Mouse (Mus musculus): ENCODE results near the gene Prcd. TPM values are rescaled to one million over a fixed set of nuclear protein-coding genes. Genes with fewer than 3 reads are reported as not detected.
A peak's percentile ranks its signal among the peaks of the same experiment; 100 is the strongest.

Gene Prcd
- polyA plus RNA-seq, 1 experiment from 2014 or later: 1.6 TPM

DNA sequence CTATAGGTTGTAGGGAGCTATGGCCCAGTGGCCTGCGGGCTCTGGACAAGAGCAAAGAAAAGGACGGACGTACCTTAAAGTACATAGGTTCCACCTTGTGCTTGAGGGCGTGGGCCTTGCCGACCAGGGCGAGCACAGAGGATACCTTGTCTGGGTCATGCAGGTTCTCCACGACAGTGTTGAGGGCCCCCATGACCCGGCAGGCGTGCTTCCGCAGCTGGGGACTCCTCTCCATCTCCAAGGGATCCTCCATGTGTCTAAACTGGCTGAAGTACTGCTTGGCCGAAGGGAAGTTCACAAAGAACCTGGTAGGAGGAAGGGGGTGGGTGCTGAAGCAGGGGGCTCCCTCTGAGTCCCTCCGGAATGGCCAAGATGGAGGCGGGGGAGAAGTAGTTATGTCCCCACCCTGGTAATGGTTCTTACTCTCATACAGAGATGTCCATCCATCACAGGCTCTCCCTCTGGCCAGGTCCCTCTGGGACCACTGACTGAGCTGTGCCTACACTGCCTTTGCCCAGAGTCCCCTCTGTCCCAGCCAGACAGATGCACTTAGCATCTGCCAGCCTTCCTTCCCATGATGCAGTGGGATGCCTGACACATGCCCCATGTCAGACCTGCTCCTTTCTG, 3.5 kb upstream of the Prcd start:
- Histone ChIP-seq H3K4me1 (ENCODE audit: control insufficient read depth, insufficient read depth, low read length) (peaks cover 10% of the 10 kb centered on the region; the same call in 1 of the 2 replicates), H3K27me3 (ENCODE audit: control insufficient read depth, insufficient read depth, low read length) (peaks cover 16% of the 10 kb centered on the region; the same call in 1 of the 2 replicates), H3K27ac (replicated peaks; ENCODE audit: low read depth, low read length) (no peak overlapping the region), H3K4me2 (ENCODE audit: low read length) (no peak overlapping the region), H3K9ac (replicated peaks; ENCODE audit: low read length) (no peak overlapping the region), H3K9me3 (ENCODE audit: control insufficient read depth, low read length) (no peaks in the 10 kb centered on the region), H3K4me3 (replicated peaks; ENCODE audit: low read depth, low read length) (no peak overlapping the region), H3K36me3 (ENCODE audit: control insufficient read depth, insufficient read depth, low read length) (0 out of 2 replicates have a peak, but pooled peaks cover 5% of the 10 kb centered on the region)
- ATAC-seq (ENCODE audit: low FRiP score, low TSS enrichment) (no peak), DNase-seq (no peak)
- WGBS: 91% methylated on average over 13 of the region's 13 CpGs

GRCm38 (mm10) chr11:116650811-116651210, 2.5 kb upstream of the Prcd start:
- no peak overlapping the region for H3K4me2 ChIP-seq (ENCODE audit: low read length)
- no peak overlapping the region for H3K4me3 ChIP-seq (replicated peaks; ENCODE audit: low read depth, low read length)
- H3K9ac ChIP-seq (replicated peaks; ENCODE audit: low read length): no peak overlapping the region
- H3K27ac ChIP-seq (replicated peaks; ENCODE audit: low read depth, low read length): no peak overlapping the region
- peaks cover 10% of the 10 kb centered on the region; the same call in 1 of the 2 replicates for H3K4me1 ChIP-seq (ENCODE audit: control insufficient read depth, insufficient read depth, low read length)
- 85% methylated on average over 8 of the region's 8 CpGs for WGBS
- H3K36me3 ChIP-seq (ENCODE audit: control insufficient read depth, insufficient read depth, low read length): 0 out of 2 replicates have a peak, but pooled peaks cover 5% of the 10 kb centered on the region
- H3K9me3 ChIP-seq (ENCODE audit: control insufficient read depth, low read length): no peaks in the 10 kb centered on the region
- DNase-seq: no peak
- peaks cover 19% of the 10 kb centered on the region; the same call in 1 of the 2 replicates for H3K27me3 ChIP-seq (ENCODE audit: control insufficient read depth, insufficient read depth, low read length)
- no peak for ATAC-seq (ENCODE audit: low FRiP score, low TSS enrichment)

DNA sequence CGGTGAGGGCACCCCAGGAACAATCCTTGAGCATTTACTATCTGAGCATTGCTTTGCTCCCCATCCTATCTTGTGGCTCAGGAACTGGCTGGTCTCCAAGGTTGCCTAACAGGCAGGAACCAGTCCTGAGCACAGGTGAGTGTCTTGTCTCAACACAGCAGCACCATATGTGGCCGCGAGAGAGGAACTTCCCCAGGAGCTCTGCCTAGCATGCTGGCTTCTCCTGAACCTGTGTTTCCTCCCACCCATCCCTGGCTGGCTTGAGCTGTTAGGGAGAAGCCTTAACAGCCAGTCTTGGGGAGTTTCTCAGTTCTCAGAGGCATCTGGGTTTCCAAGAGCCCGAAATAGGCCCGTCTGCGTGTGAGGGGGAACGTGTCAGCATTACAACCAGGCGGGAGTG, 2.0 kb upstream of the Prcd start:
- ATAC-seq (ENCODE audit: low FRiP score, low TSS enrichment) (no peak), DNase-seq (no peak)
- H3K4me1 ChIP-seq (ENCODE audit: control insufficient read depth, insufficient read depth, low read length): peaks cover 10% of the 10 kb centered on the region; the same call in 1 of the 2 replicates
- no peak overlapping the region for H3K4me2 ChIP-seq (ENCODE audit: low read length)
- 0 out of 2 replicates have a peak, but pooled peaks cover 5% of the 10 kb centered on the region for H3K36me3 ChIP-seq (ENCODE audit: control insufficient read depth, insufficient read depth, low read length)
- no peak overlapping the region for H3K27ac ChIP-seq (replicated peaks; ENCODE audit: low read depth, low read length)
- peaks cover 19% of the 10 kb centered on the region; the same call in 1 of the 2 replicates for H3K27me3 ChIP-seq (ENCODE audit: control insufficient read depth, insufficient read depth, low read length)
- H3K4me3 ChIP-seq (replicated peaks; ENCODE audit: low read depth, low read length): no peak overlapping the region
- H3K9ac ChIP-seq (replicated peaks; ENCODE audit: low read length): no peak overlapping the region
- WGBS: 85% methylated on average over 8 of the region's 8 CpGs
- no peaks in the 10 kb centered on the region for H3K9me3 ChIP-seq (ENCODE audit: control insufficient read depth, low read length)

DNA sequence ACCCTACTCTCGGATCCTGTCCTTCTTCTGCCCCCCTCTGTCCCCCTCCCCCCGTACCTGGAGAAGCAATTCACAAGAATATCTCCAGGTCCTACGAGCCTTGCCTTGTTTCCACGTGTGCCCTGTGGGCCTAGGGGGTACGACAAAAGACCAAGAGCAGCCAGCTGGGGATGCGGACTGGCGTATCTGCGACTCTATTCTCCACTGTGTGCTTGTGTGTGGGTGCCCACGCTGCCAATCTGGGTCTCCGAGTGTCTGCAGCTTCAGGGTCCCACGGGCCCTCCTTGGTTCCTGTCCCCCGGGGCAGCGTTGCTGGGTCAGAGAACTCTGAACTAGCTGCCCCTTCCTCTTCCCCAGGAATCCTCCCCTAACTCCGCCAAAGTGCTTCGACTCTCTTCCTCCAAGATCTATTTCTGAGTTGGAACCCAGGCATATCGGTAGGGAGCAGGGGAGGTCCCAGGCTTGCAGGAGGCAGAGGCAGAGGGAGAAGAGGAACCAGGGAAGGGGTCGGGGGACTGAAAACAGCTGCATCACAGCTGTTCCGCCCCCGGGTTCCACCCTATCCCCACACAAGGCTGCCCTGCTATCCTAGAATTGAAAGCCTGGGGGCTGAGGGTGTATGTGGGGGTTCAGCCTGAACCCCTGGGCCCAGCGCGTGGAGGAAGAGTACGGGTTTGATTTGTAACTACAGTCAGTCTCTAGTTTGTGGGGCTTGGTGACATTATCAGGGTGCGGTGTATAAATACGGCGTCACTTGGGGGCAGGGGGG, 820 bp upstream of the Prcd start:
- peak overlapping the region; percentile 78; the same call in 1 of the 2 replicates for H3K9ac ChIP-seq (replicated peaks; ENCODE audit: low read length)
- H3K4me3 ChIP-seq (replicated peaks; ENCODE audit: low read depth, low read length): peak overlapping the region; percentile 57
- H3K4me2 ChIP-seq (ENCODE audit: low read length): peak overlapping the region; percentile 94
- H3K27me3 ChIP-seq (ENCODE audit: control insufficient read depth, insufficient read depth, low read length): peaks cover 19% of the 10 kb centered on the region; the same call in 1 of the 2 replicates
- no peaks in the 10 kb centered on the region for H3K9me3 ChIP-seq (ENCODE audit: control insufficient read depth, low read length)
- DNase-seq: no peak
- no peak for ATAC-seq (ENCODE audit: low FRiP score, low TSS enrichment)
- 0 out of 2 replicates have a peak, but pooled peaks cover 5% of the 10 kb centered on the region for H3K36me3 ChIP-seq (ENCODE audit: control insufficient read depth, insufficient read depth, low read length)
- no peak overlapping the region for H3K27ac ChIP-seq (replicated peaks; ENCODE audit: low read depth, low read length)
- 62% methylated on average over 25 of the region's 25 CpGs for WGBS
- peaks cover 10% of the 10 kb centered on the region; the same call in 1 of the 2 replicates for H3K4me1 ChIP-seq (ENCODE audit: control insufficient read depth, insufficient read depth, low read length)

DNA sequence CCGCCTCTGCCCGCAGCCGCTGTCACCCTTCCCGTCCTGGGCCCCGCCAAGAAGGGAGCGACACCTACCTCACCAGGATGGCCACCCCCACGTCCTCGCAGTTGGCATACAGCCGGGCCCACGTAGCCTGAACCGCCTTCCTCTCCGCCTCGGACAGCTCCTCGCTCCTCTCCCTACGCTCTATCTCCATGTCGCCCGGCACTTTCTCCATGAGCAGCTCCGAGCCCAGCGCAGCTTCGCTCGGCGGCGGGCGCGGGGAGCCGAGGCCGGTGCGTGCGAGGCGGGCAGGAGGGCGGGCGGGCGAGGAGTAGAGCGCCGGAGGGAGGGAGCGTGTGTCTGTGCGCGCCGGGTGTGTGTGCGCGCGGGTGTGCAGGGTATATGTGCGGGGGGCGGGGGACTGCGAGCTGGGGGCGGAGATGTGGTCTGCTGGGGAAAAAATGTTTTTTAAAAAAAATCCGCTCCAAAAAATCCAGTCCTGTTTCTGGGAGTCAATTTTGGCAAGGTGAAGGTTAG, 431 bp downstream of the Prcd start:
- DNase-seq: peak; percentile 79
- ATAC-seq (ENCODE audit: low FRiP score, low TSS enrichment): no peak
- Histone ChIP-seq H3K36me3 (ENCODE audit: control insufficient read depth, insufficient read depth, low read length) (0 out of 2 replicates have a peak, but pooled peaks cover 5% of the 10 kb centered on the region), H3K9ac (replicated peaks; ENCODE audit: low read length) (peak overlapping the region; percentile 78), H3K27me3 (ENCODE audit: control insufficient read depth, insufficient read depth, low read length) (peaks cover 19% of the 10 kb centered on the region; the same call in 1 of the 2 replicates), H3K4me2 (ENCODE audit: low read length) (peak overlapping the region; percentile 94), H3K4me3 (replicated peaks; ENCODE audit: low read depth, low read length) (peak overlapping the region; percentile 57), H3K9me3 (ENCODE audit: control insufficient read depth, low read length) (no peaks in the 10 kb centered on the region), H3K4me1 (ENCODE audit: control insufficient read depth, insufficient read depth, low read length) (peaks cover 14% of the 10 kb centered on the region; the same call in 1 of the 2 replicates), H3K27ac (replicated peaks; ENCODE audit: low read depth, low read length) (peak overlapping the region; percentile 28; the same call in 1 of the 2 replicates)
- under 1% methylated on average over 47 of the region's 47 CpGs for WGBS

DNA sequence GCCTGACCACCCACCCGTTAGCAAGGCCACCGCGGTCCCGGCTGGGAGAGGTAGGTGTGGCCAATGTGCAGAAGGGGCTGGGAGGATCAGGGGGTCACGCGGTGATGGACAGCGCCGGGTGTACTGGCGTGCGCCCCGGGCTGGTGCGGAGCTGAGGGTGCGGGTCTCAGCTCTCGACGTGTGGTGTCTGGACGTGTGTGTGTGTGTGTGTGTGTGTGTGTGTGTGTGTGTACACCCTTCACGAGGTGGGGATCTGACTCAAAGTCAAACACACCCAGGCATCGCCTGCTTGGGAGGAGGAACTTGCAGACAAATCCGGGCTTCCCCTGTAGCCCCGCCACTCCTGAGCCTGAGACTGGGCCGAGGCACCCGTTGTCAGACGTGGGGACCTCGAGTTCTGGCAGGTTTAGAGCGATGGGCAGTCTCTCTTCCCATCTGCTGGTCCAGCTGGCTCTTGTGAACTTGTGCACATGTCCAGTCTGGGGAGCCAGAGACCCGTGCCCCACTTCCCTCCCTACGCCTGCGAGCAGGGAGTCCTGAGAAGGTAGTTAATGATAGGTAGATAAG, 1.0 kb downstream of the Prcd start, which contains the start of gene Cygb:
Gene Cygb (minus strand): TSS at position 59 of the 567 bp plus-strand sequence.
- peak within 1 kb of the TSS; percentile 94 for H3K4me2 ChIP-seq (ENCODE audit: low read length)
- peak within 1 kb of the TSS; percentile 57 for H3K4me3 ChIP-seq (replicated peaks; ENCODE audit: low read depth, low read length)
- H3K9ac ChIP-seq (replicated peaks; ENCODE audit: low read length): peak within 1 kb of the TSS; percentile 78
- DNase-seq (peak; percentile 44), ATAC-seq (ENCODE audit: low FRiP score, low TSS enrichment) (no peak)
- H3K9me3 ChIP-seq (ENCODE audit: control insufficient read depth, low read length): no peaks in the 10 kb centered on the region
- peak within 1 kb of the TSS; percentile 28; the same call in 1 of the 2 replicates for H3K27ac ChIP-seq (replicated peaks; ENCODE audit: low read depth, low read length)
- 0 out of 2 replicates have a peak, but pooled peaks cover 4% of the 10 kb centered on the region for H3K36me3 ChIP-seq (ENCODE audit: control insufficient read depth, insufficient read depth, low read length)
- 7% methylated on average over 28 of the region's 28 CpGs for WGBS
- peaks cover 19% of the 10 kb centered on the region; the same call in 1 of the 2 replicates for H3K27me3 ChIP-seq (ENCODE audit: control insufficient read depth, insufficient read depth, low read length)
- H3K4me1 ChIP-seq (ENCODE audit: control insufficient read depth, insufficient read depth, low read length): peaks cover 14% of the 10 kb centered on the region; the same call in 1 of the 2 replicates

- peaks cover 24% of the 10 kb centered on the region for H3K4me1 ChIP-seq (ENCODE audit: control insufficient read depth, insufficient read depth, low read length)
- H3K4me2 ChIP-seq (ENCODE audit: low read length): no peak overlapping the region
- H3K4me3 ChIP-seq (replicated peaks; ENCODE audit: low read depth, low read length): no peak overlapping the region
- H3K27ac ChIP-seq (replicated peaks; ENCODE audit: low read depth, low read length): no peak overlapping the region
- WGBS: 67% methylated on average over 16 of the region's 16 CpGs
- peaks cover 19% of the 10 kb centered on the region; the same call in 1 of the 2 replicates for H3K27me3 ChIP-seq (ENCODE audit: control insufficient read depth, insufficient read depth, low read length)
- no peak overlapping the region for H3K9ac ChIP-seq (replicated peaks; ENCODE audit: low read length)
- no peaks in the 10 kb centered on the region for H3K36me3 ChIP-seq (ENCODE audit: control insufficient read depth, insufficient read depth, low read length)
- H3K9me3 ChIP-seq (ENCODE audit: control insufficient read depth, low read length): no peaks in the 10 kb centered on the region
- ATAC-seq (ENCODE audit: low FRiP score, low TSS enrichment) (no peak), DNase-seq (peak; percentile 16)
Observed at GRCm38 (mm10) chr11:116656348-116657191, 3.2 kb downstream of the Prcd start.

Measured in midbrain, embryonic 14.5 days (tissue).